Mouse (Mus musculus) cerebellum, adult 9-11 months (tissue): ENCODE measurements at regions not wholly inside any gene's neighbourhood (a gene's known extent, or its start where the extent isn't known, plus 50 kb on each side); places are given as distances from the start of the nearest gene placed in this dataset.

Experiments
- DNase-seq: peaks from one replicate; pipeline ENCODE4 v3.0.0; 2022

GRCm38 (mm10) chrX:166725761-166726503 lies 140.4 kb upstream of the Egfl6 start:
- DNase-seq: no peak

DNA sequence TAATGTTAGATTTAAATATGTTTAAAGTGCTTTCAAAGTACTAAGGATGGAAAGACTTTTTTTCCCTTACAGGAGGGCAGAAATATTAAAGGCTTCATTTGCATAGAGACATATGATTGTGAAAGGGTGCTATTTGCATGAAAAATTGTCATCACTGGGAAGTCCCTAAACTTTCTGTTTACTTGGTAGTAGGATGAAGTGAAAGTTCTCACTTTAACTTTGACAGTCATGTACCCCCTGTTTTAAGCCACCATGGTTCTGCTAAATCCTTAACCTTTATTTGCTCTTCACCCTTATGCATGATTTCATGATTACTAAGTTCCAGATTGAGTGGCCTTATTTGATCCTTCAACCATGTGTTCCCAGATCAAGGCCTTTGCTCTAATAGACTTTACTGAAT lies 132.6 kb upstream of the Egfl6 start:
- no peak for DNase-seq

DNA sequence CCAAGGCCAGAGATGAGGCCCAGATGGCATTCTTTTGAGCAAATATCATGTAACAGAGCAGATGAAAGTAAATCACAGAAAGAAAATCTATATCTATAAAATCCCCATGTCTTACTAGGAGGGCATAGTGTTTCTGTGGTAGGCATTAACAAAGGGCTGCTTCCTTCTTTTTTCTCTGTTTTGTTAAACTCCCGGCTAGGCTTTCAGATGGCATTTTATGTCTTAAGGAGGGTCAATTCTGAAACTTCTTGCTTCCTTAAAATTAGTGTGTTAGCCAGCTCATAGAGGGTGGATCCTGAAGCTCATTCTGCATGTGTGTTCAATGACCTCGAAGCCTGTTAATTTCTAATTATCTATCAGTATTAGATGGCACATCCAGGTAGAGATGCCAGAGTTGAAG lies 123.8 kb upstream of the Egfl6 start:
- no peak for DNase-seq

DNA sequence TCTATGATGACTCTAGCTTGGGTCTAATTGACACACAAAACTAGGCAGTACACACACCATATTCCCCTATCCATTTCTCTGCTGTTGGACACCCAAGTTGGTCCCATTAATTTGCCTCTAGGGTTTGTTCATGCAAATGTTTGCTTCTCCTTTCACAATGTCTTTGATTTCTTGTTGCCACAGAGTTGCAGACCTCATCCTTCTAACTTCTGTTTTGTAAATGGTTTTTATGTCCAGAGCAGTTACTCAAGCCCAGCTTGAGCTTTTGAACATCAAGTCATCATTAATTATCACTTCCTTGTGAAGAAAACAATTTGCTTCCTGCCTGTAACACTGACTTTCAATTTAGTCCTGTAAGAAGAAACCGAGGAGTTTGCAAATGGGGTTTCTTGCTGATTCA lies 122.6 kb upstream of the Egfl6 start:
- no peak for DNase-seq

- DNase-seq: no peak
These were observed 121.5 kb upstream of the Egfl6 start for GRCm38 (mm10) chrX:166707029-166707428.

- DNase-seq: no peak
These were observed 118.8 kb upstream of the Egfl6 start for GRCm38 (mm10) chrX:166704311-166704710.

DNA sequence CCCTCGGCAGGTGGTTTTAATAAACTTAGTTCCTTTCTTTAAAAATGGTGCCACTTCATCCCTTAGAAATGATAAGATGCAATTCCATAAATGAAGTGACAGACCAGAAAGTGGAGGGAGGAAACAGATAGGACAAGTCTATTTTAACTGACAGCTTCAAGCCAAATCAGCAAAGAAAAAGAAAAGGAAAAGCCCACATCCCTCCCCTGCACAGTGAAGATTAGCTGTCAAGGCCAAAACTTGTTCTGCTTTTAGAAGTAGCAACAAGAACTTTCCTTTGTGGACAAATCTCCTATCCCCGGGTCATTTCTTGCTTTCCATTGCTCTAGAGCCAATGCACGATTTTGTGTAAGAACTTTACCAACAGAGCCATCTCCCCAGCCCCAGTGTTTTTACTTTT lies 108.7 kb upstream of the Egfl6 start:
- DNase-seq: no peak

DNA sequence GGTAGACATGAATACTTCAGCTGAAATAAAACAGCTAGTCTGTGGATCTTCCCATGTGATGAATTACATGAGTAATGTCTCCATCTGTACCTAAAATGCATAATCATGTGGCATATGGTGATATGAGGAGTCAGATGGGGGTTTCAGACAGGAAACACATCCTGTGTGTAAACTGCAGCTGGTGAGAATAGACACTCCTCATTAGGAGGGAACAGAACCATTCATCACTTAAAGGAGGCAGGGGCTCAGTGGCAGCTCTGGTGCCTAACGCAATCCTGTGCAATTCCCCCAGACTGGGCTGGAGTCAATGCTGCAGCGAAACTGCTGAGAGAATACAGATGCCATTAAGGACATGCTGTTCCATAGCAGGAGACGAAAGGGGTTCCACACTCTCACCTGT lies 103.3 kb upstream of the Egfl6 start:
- DNase-seq: no peak

- DNase-seq: no peak
These were observed 87.9 kb upstream of the Egfl6 start for GRCm38 (mm10) chrX:166673404-166673803.

GRCm38 (mm10) chrX:166672617-166673016 lies 87.1 kb upstream of the Egfl6 start:
- DNase-seq: no peak

GRCm38 (mm10) chrX:166671853-166672252 lies 86.3 kb upstream of the Egfl6 start:
- DNase-seq: no peak

- no peak for DNase-seq
These were observed 80.8 kb upstream of the Egfl6 start for GRCm38 (mm10) chrX:166666304-166666703.

GRCm38 (mm10) chrX:166661808-166662207 lies 76.3 kb upstream of the Egfl6 start:
- DNase-seq: peak; percentile 21

- DNase-seq: peak; percentile 53
These were observed 75.7 kb upstream of the Egfl6 start for GRCm38 (mm10) chrX:166661043-166661718.

- no peak for DNase-seq
These were observed 75.2 kb upstream of the Egfl6 start for GRCm38 (mm10) chrX:166660715-166661042.

DNA sequence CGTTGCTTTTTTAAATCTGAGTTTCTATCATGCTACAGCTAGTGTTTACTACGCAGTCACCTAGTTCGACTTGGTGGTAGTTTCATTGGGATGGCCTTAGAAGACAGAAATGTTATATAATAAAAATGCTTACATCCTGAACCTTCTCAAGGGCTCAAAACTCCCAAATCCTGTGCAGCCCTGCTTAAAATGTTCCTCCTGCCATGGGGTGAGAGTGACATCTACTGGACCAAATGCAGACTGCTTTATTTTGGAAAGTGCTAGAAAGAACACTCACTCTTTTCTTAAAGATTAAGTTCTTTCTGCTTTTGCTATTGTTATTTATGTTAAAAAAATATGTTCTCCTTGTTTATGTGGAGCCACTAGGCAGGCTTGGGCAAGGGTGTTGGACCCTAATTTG lies 66.9 kb upstream of the Egfl6 start:
- DNase-seq: peak; percentile 4

DNA sequence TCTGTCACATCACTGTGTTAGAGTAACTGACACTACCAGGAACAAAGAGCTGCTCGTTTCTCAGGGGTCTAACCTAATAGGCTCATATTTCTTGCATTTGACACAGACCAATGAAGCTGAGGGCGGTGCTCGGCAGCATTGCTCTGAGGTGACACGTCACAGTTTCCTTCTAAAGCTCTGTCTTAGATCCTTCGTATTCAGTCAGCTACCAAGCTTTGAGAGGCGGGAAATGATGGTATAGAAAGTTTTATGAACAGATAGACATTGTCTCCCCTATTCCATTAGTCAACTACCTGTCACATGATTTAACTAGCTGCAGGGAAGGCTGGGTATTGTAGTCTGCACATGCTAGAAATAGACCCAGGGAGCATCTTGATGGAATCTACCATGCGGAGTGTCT lies 60.2 kb upstream of the Egfl6 start:
- no peak for DNase-seq

- DNase-seq: no peak
These were observed 55.7 kb upstream of the Egfl6 start for GRCm38 (mm10) chrX:166641256-166641655.

- DNase-seq: no peak
These were observed 54.7 kb upstream of the Egfl6 start for GRCm38 (mm10) chrX:166640258-166640657.
